Mouse (Mus musculus): Measurements from ENCODE around the gene Acsf3.

The Acsf3 gene

DNA sequence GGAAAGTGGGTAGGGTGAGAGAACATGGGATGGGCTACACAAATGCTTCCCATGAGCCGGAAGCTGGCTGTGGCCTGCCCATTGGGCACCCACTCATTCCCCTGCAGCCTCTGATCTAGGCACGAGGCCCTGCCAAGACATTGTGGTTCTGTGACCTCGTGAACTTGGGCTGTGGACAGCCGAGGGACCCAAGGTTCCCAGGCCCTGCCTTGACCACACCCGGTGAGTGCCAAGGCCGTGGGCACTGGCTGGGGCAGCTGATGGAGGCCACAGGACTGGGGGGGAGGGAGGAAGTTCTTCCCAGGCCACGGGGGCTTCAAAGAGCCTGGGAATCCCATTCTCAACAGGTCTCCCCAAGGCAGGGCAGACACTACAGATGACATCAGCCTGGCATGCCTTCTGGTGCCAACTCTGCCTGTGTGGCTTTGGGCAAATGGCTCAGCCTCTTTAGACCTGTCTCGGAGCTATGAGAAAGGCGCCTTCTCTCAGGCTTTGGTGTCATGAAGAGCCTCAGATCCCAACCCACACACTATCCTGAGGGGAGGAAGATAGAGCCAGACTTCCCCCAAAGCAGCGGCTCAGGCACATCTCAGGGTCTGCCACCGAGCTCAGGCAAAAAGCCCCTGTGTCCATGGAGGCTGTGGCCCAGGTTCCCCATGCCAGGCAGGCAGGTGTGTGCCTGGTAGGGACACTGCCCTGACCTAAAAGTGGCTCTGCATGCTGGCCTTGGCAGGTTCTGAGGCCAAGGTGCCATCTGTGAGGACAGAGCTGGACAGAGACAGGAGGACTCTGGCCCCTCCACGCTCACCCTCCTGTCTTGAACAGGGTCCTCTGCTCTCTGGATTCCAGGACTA, 76.6 kb downstream of the Acsf3 start:
- DNase-seq (ENCODE audit: low spot score), result no peak

- no peak for DNase-seq (ENCODE audit: low spot score)
Measured at GRCm38 (mm10) chr8:122852546-122852905, 77.2 kb downstream of the Acsf3 start.

DNA sequence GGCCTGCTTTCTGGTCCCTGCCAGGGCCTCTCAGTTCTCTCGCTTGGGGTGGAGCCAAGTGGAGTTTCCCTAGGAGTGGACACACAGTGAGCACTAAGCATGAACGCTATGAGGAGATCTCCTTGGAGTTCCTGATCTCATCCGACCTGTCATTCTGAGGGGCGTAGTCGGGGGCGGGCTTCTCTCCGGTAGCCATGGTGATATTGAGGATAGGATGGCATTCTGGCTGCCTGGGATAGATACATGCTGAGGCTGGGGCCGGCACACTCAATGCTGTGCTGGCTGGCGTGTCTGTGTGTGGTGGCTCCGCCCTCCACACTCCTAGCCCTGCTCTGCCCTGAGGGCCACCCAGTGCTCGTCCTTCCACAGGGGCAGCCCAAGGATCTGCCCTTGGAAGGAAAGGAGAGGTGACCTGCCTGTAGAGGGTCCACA, 78.1 kb downstream of the Acsf3 start:
- no peak for DNase-seq (ENCODE audit: low spot score)

GRCm38 (mm10) chr8:122854388-122854787, 79.1 kb downstream of the Acsf3 start:
- no peak for DNase-seq (ENCODE audit: low spot score)

- no peak for DNase-seq (ENCODE audit: low spot score)
Measured at GRCm38 (mm10) chr8:122855123-122855522, 79.8 kb downstream of the Acsf3 start.

GRCm38 (mm10) chr8:122856288-122856687, 81.0 kb downstream of the Acsf3 start:
- no peak for DNase-seq (ENCODE audit: low spot score)

- no peak for DNase-seq (ENCODE audit: low spot score)
Measured at GRCm38 (mm10) chr8:122859843-122860242, 84.6 kb downstream of the Acsf3 start.

- DNase-seq (ENCODE audit: low spot score), result no peak
Measured at GRCm38 (mm10) chr8:122864719-122865129, 89.4 kb downstream of the Acsf3 start.

DNA sequence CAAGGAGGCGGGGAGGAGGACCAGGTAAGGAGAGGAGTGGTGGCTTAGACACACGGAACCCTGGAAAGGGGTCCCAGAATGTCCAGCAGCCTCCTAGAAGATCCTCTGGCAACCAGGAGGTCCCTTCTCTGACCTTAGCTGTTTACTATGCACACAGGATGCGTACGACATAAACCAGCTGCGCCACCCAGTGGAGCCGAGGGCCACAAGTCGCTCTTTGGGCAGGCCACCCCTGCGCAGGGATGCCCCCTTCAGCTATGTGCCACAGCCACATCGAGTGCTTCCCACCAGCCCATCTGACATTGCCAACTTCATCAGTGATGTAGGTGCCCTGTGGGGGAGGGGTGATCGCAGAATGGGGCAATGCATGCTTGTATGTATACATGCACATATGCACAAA, 90.2 kb downstream of the Acsf3 start:
- no peak for DNase-seq (ENCODE audit: low spot score)

DNA sequence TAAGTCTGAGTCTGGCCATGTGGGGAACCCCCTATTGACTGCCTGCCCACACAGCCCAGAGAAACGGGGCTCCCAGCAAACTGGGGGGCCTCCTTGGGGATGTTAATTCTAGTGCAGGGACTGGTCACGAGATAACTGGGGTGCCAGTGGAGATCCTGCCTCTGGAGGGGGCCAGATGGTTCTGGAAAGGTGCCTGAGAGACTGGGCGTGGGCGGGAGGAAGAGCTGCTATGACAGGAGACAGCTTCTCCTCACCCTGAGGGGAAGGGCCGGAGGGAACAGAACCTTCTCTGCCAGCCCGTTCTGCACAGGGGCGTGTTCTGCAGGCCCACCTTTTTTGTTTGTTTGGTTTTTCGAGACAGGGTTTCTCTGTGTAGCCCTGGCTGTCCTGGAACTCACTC, 90.9 kb downstream of the Acsf3 start:
- DNase-seq (ENCODE audit: low spot score), result no peak

Data from lung, postnatal 25 days (tissue).